Mouse (Mus musculus) monocyte, adult 5-6 weeks (primary cell): ENCODE data around the gene Bub1b. TPM values are rescaled to one million over a fixed set of nuclear protein-coding genes. Genes with fewer than 3 reads are reported as not detected.

Experiments used
- ATAC-seq: fragments of 153-309, 156-312 bp; replicated peaks from 2 replicates; pipeline ENCODE4 v1.8.0; 2017; ENCODE audit warnings: mild to moderate bottlenecking; ENCODE audit not compliant: low TSS enrichment, insufficient number of reproducible peaks, severe bottlenecking, poor library complexity, low FRiP score
- total RNA-seq: library from RNA; stranded (forward); fragments of 200-1000, 200-491, 200-594 nt; gene quantifications from 3 replicates; pipeline ENCODE4 v1.2.3, GENCODE M21; 2017

Bub1b gene
- total RNA-seq, 1 experiment from 2014 or later, result 15.1 TPM

- no peak for ATAC-seq
Measured at GRCm38 (mm10) chr2:118661891-118662290, 63.9 kb downstream of the Bub1b start.

- ATAC-seq, result no peak
Measured at GRCm38 (mm10) chr2:118662902-118663803, 65.1 kb downstream of the Bub1b start, which contains the start of gene Pak6. Pak6 (plus strand) TSS chr2:118663303.

GRCm38 (mm10) chr2:118663804-118664766 is 66.1 kb downstream of the Bub1b start:
- ATAC-seq, result no peak

GRCm38 (mm10) chr2:118664975-118665516 is 67.0 kb downstream of the Bub1b start:
- ATAC-seq, result no peak

- ATAC-seq, result no peak
Measured at GRCm38 (mm10) chr2:118665616-118666015, 67.6 kb downstream of the Bub1b start.

GRCm38 (mm10) chr2:118667181-118667580 is 69.2 kb downstream of the Bub1b start:
- no peak for ATAC-seq

GRCm38 (mm10) chr2:118669245-118669644 is 71.2 kb downstream of the Bub1b start:
- ATAC-seq, result no peak

GRCm38 (mm10) chr2:118669785-118670184 is 71.8 kb downstream of the Bub1b start:
- no peak for ATAC-seq

- ATAC-seq, result no peak
Measured at GRCm38 (mm10) chr2:118671728-118672127, 73.7 kb downstream of the Bub1b start.

GRCm38 (mm10) chr2:118673686-118674465 is 75.9 kb downstream of the Bub1b start:
- ATAC-seq, result no peak

- ATAC-seq, result no peak
Measured at GRCm38 (mm10) chr2:118674500-118674899, 76.5 kb downstream of the Bub1b start.

GRCm38 (mm10) chr2:118676839-118677741 is 79.1 kb downstream of the Bub1b start:
- ATAC-seq, result no peak

GRCm38 (mm10) chr2:118677817-118678216 is 79.8 kb downstream of the Bub1b start:
- ATAC-seq, result no peak

- ATAC-seq, result no peak
Measured at GRCm38 (mm10) chr2:118679577-118679976, 81.6 kb downstream of the Bub1b start.

- ATAC-seq, result no peak
Measured at GRCm38 (mm10) chr2:118680926-118681325, 82.9 kb downstream of the Bub1b start.

- no peak for ATAC-seq
Measured at GRCm38 (mm10) chr2:118682544-118683260, 84.7 kb downstream of the Bub1b start.

GRCm38 (mm10) chr2:118685088-118685487 is 87.1 kb downstream of the Bub1b start:
- ATAC-seq, result no peak
